8 mouse cellular contexts compared by ENCODE assay signal in genomic region chr10:79704065-79704969, GRCm38 (mm10). TPM values are rescaled to one million over a fixed set of nuclear protein-coding genes. Genes with fewer than 3 reads are reported as not detected.
A peak's percentile ranks its signal among the peaks of the same experiment; 100 is the strongest.
DNase-seq lines count a peak whose midpoint lies in the region; ATAC-seq lines count a peak whose summit lies in the region.

TSS of gene Bsg (plus strand) at chr10:79704491.

- no peaks in the 10 kb centered on the region for H3K9me3 ChIP-seq in hindbrain, embryonic 11.5 days (ENCODE audit: control insufficient read depth, low read length)

- no peaks in the 10 kb centered on the region for H3K27me3 ChIP-seq in hindbrain, embryonic 11.5 days (ENCODE audit: control insufficient read depth, insufficient read depth, low read length)

- WGBS in hindbrain, embryonic 11.5 days, result under 1% methylated on average over 50 of the region's 65 CpGs

- no peaks in the 10 kb centered on the region for H3K36me3 ChIP-seq in hindbrain, embryonic 11.5 days (ENCODE audit: control insufficient read depth, insufficient read depth, low read length)

- H3K4me1 ChIP-seq in hindbrain, embryonic 11.5 days (replicated peaks; ENCODE audit: control insufficient read depth, insufficient read depth, low read length), result peaks cover 5% of the 10 kb centered on the region

- ATAC-seq in hindbrain, embryonic 11.5 days (ENCODE audit: low FRiP score), result peak; percentile 96

- peak within 1 kb of the TSS; percentile 85 for H3K9ac ChIP-seq in hindbrain, embryonic 11.5 days (ENCODE audit: low read depth, low read length)

- DNase-seq in MN1 (ENCODE audit: low spot score), result peak; percentile 100
- peak; percentile 99 for DNase-seq in cerebellum, adult 9-10 months
- peak; percentile 97 to 99 for DNase-seq in frontal cortex, adult 2 months (ENCODE audit: extremely low spot score in 1 of 2, low spot score in 1 of 2)
- DNase-seq in hindbrain, embryonic 11.5 days (ENCODE audit: low spot score), result peak; percentile 100
- DNase-seq in layer of hippocampus, postnatal 10 days (ENCODE audit: low spot score in 2 of 2), result peak; percentile 98 to 99
- peak; percentile 99 for DNase-seq in lung, postnatal 10 days
- peak; percentile 99 for DNase-seq in ovary, postnatal 36 days (ENCODE audit: low spot score)
- DNase-seq in thymus, postnatal 25 days, result peak; percentile 98

- H3K27ac ChIP-seq in hindbrain, embryonic 11.5 days (ENCODE audit: low read depth, low read length), result peak within 1 kb of the TSS; percentile 67

- H3K4me2 ChIP-seq in hindbrain, embryonic 11.5 days (replicated peaks; ENCODE audit: low read depth, low read length), result peak within 1 kb of the TSS; percentile 88

- peak within 1 kb of the TSS; percentile 67 for H3K4me3 ChIP-seq in hindbrain, embryonic 11.5 days (ENCODE audit: low read depth, low read length)

RNA-seq across cellular contexts. Expression of gene Bsg, which starts in this region (rescaled TPM):
- 1,126 and 1,227 TPM in 2 replicates for polyA plus RNA-seq in frontal cortex, adult 2 months (2012; rRNA removed)
- polyA plus RNA-seq in hindbrain, embryonic 11.5 days (2014; fragmentation: Nextera tagmentation; extraction: Ambion mirVana), result 595 and 605 TPM in 2 replicates
- 100 to 1,000 TPM; 692 to 694 TPM for total RNA-seq in layer of hippocampus, postnatal 10 days (2021)

Comparison
In these comparisons a context has a peak if more than half of its experiments do, and no peak if none do; other contexts are left out.
1. Peak in every context shown above with its lines: DNase-seq, ATAC-seq, H3K4me3 ChIP-seq and H3K27ac ChIP-seq.